Mouse (Mus musculus) forebrain, embryonic 11.5 days (tissue): ENCODE data around the gene Hoxd11. TPM values are rescaled to one million over a fixed set of nuclear protein-coding genes. Genes with fewer than 3 reads are reported as not detected.
A peak's percentile ranks its signal among the peaks of the same experiment; 100 is the strongest.

Experiments used
- ATAC-seq: fragments of 200-750 bp; cut with Nextera tagmentation; replicated peaks from 2 replicates; pipeline ENCODE4 v1.8.0; 2017; ENCODE audit warnings: moderate TSS enrichment; ENCODE audit not compliant: low FRiP score
- DNase-seq: peaks from one replicate; pipeline ENCODE4 v3.0.0-alpha.2; 2017; ENCODE audit warnings: low spot score
- H3K27ac ChIP-seq: fragments of 300-500 bp; sonication (generic); 2 replicates; pipeline ENCODE4 v1.5.1; 2014; ENCODE audit warnings: low read depth, low read length
- H3K27me3 ChIP-seq: fragments of 300-500 bp; sonication (generic); 2 replicates; pipeline ENCODE4 v1.6.1; 2014; ENCODE audit warnings: mild to moderate bottlenecking, low read length, mixed read lengths; ENCODE audit not compliant: control insufficient read depth, insufficient read depth
- H3K36me3 ChIP-seq: fragments of 300-500 bp; sonication (generic); 2 replicates; pipeline ENCODE4 v1.6.1; 2014; ENCODE audit warnings: mild to moderate bottlenecking, low read length, moderate library complexity, mixed read lengths; ENCODE audit not compliant: control insufficient read depth, insufficient read depth
- H3K4me1 ChIP-seq: fragments of 300-500 bp; sonication (generic); replicated peaks from 2 replicates; pipeline ENCODE4 v1.6.1; 2014; ENCODE audit warnings: low read length, mixed read lengths; ENCODE audit not compliant: control insufficient read depth, insufficient read depth
- H3K4me2 ChIP-seq: fragments of 300-500 bp; sonication (generic); 2 replicates; pipeline ENCODE4 v1.6.1; 2014; ENCODE audit warnings: low read depth, mild to moderate bottlenecking, low read length, moderate library complexity, mixed read lengths; ENCODE audit not compliant: severe bottlenecking
- H3K4me3 ChIP-seq: fragments of 300-500 bp; sonication (generic); 2 replicates; pipeline ENCODE4 v1.5.1; 2014; ENCODE audit warnings: low read depth, low read length
- H3K9ac ChIP-seq: fragments of 300-500 bp; sonication (generic); 2 replicates; pipeline ENCODE4 v1.6.1; 2014; ENCODE audit warnings: low read length
- H3K9me3 ChIP-seq: fragments of 300-500 bp; sonication (generic); 2 replicates; pipeline ENCODE4 v1.6.1; 2016; ENCODE audit warnings: low read length, mixed read lengths; ENCODE audit not compliant: control insufficient read depth
- WGBS: fragments of 180-500 bp; shearing (Covaris S2); extraction: QIAGEN DNeasy Blood & Tissue Kit; methylation state at CpG from one replicate; pipeline ENCODE4 v1.1.7; 2014; 5-methylcytosine and 5-hydroxymethylcytosine counted together
- polyA plus RNA-seq: library from polyadenylated mRNA; unstranded; fragments of >200 nt; fragmentation: Nextera tagmentation; extraction: Ambion mirVana; gene quantifications from 2 replicates; pipeline ENCODE4 v1.2.1, GENCODE M21; 2014

Hoxd11 gene
- polyA plus RNA-seq, 1 experiment from 2014 or later = not detected

DNA sequence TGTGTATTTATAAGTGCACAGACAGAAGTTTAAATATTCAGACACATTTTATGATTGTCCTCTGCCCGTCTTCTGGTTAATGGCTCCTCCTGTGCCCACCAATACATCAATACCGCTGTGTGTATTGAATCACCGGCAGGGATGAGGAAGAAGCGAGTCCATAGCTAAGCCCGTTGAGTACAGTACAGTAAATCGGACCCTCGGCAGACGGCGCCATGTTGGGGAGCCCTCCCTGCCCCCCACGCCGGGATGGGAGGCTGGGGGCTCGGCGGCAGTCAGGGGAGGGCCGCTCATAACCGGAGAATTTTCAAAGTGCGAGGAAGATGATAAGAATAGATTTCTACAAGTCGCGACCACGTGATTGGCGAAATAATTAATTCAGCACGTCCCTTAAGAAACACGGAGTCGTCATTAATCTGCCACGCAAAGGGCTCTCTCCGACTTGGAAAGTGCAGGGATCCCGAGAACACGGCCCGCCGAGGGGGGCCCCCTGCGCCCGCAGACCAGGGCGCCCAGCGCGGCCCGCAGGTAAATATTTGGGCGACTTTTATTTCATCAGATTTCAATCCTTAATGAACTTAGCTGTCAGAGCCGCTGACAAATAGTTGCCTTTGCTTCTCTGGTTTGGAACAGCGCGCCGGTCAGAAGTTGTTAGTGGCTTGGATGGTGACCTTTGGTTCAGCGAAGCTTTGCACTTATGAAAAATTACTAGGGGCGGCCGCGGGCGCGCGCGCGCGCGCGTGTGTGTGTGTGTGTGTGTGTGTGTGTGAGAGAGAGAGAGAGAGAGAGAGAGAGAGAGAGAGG lies 53.4 kb downstream of the Hoxd11 start:
- H3K4me2 ChIP-seq = no peak overlapping the region
- no peak overlapping the region for H3K9ac ChIP-seq
- DNase-seq (peak; percentile 51), ATAC-seq (no peak)
- H3K4me1 ChIP-seq = peaks cover 5% of the 10 kb centered on the region; the same call in 1 of the 2 replicates
- no peaks in the 10 kb centered on the region for H3K36me3 ChIP-seq
- H3K9me3 ChIP-seq = no peaks in the 10 kb centered on the region
- 2% methylated on average over 52 of the region's 52 CpGs for WGBS
- H3K4me3 ChIP-seq = no peak overlapping the region
- peaks cover 96% of the 10 kb centered on the region for H3K27me3 ChIP-seq
- no peak overlapping the region for H3K27ac ChIP-seq

- DNase-seq = peak; percentile 49
- H3K27ac ChIP-seq = no peak overlapping the region
- 2% methylated on average over 16 of the region's 16 CpGs for WGBS
- no peak for ATAC-seq
- H3K9me3 ChIP-seq = no peaks in the 10 kb centered on the region
- H3K9ac ChIP-seq = no peak overlapping the region
- H3K36me3 ChIP-seq = no peaks in the 10 kb centered on the region
- peaks cover 5% of the 10 kb centered on the region; the same call in 1 of the 2 replicates for H3K4me1 ChIP-seq
- H3K27me3 ChIP-seq = peaks cover 96% of the 10 kb centered on the region
- H3K4me2 ChIP-seq = no peak overlapping the region
- no peak overlapping the region for H3K4me3 ChIP-seq
Measured at GRCm38 (mm10) chr2:74733317-74733661, 53.9 kb downstream of the Hoxd11 start.

- Histone ChIP-seq H3K9ac (no peak overlapping the region), H3K27ac (no peak overlapping the region), H3K4me3 (no peak overlapping the region), H3K4me1 (peaks cover 5% of the 10 kb centered on the region; the same call in 1 of the 2 replicates), H3K9me3 (no peaks in the 10 kb centered on the region), H3K36me3 (no peaks in the 10 kb centered on the region), H3K27me3 (peaks cover 96% of the 10 kb centered on the region), H3K4me2 (no peak overlapping the region)
- DNase-seq (peak; percentile 56), ATAC-seq (no peak)
- 2% methylated on average over 6 of the region's 6 CpGs for WGBS
Measured at GRCm38 (mm10) chr2:74733765-74734164, 54.4 kb downstream of the Hoxd11 start.

- H3K4me2 ChIP-seq = no peak overlapping the region
- H3K27ac ChIP-seq = no peak overlapping the region
Measured at GRCm38 (mm10) chr2:74734451-74734850, 55.1 kb downstream of the Hoxd11 start.

GRCm38 (mm10) chr2:74734996-74735811 lies 55.8 kb downstream of the Hoxd11 start:
- no peak overlapping the region for H3K4me2 ChIP-seq

More at GRCm38 (mm10) chr2:74734451-74734850, 55.1 kb downstream of the Hoxd11 start:
- peaks cover 5% of the 10 kb centered on the region; the same call in 1 of the 2 replicates for H3K4me1 ChIP-seq
- WGBS = 2% methylated on average over 13 of the region's 13 CpGs
- no peak overlapping the region for H3K9ac ChIP-seq
- no peaks in the 10 kb centered on the region for H3K36me3 ChIP-seq
- DNase-seq = peak; percentile 52
- no peak overlapping the region for H3K4me3 ChIP-seq
- peaks cover 96% of the 10 kb centered on the region for H3K27me3 ChIP-seq
- no peaks in the 10 kb centered on the region for H3K9me3 ChIP-seq
- ATAC-seq = no peak

GRCm38 (mm10) chr2:74735851-74736687 lies 56.7 kb downstream of the Hoxd11 start:
- Histone ChIP-seq H3K4me2 (peak overlapping the region; percentile 24; the same call in 1 of the 2 replicates), H3K4me1 (peaks cover 5% of the 10 kb centered on the region; the same call in 1 of the 2 replicates), H3K4me3 (no peak overlapping the region), H3K27me3 (peaks cover 98% of the 10 kb centered on the region), H3K9ac (no peak overlapping the region), H3K9me3 (no peaks in the 10 kb centered on the region), H3K27ac (no peak overlapping the region), H3K36me3 (no peaks in the 10 kb centered on the region)
- ATAC-seq (no peak), DNase-seq (peak; percentile 62)
- WGBS = under 1% methylated on average over 42 of the region's 42 CpGs

More at GRCm38 (mm10) chr2:74734996-74735811, 55.8 kb downstream of the Hoxd11 start:
- DNase-seq (peak; percentile 61), ATAC-seq (no peak)
- no peaks in the 10 kb centered on the region for H3K36me3 ChIP-seq
- H3K4me1 ChIP-seq = peaks cover 5% of the 10 kb centered on the region; the same call in 1 of the 2 replicates
- no peak overlapping the region for H3K27ac ChIP-seq
- H3K27me3 ChIP-seq = peaks cover 98% of the 10 kb centered on the region
- no peak overlapping the region for H3K9ac ChIP-seq
- under 1% methylated on average over 27 of the region's 27 CpGs for WGBS
- no peaks in the 10 kb centered on the region for H3K9me3 ChIP-seq
- no peak overlapping the region for H3K4me3 ChIP-seq
